Mouse (Mus musculus) liver, embryonic 12.5 days (tissue): ENCODE data around the gene Itgb8. TPM values are rescaled to one million over a fixed set of nuclear protein-coding genes. Genes with fewer than 3 reads are reported as not detected.

Source experiments
- ATAC-seq: fragments of 200-750 bp; cut with Nextera tagmentation; 2 replicates; pipeline ENCODE4 v1.8.0; 2017; ENCODE audit warnings: moderate number of reproducible peaks, mild to moderate bottlenecking, moderate library complexity
- H3K27ac ChIP-seq: fragments of 300-500 bp; sonication (generic); 2 replicates; pipeline ENCODE4 v1.5.1; 2016; ENCODE audit warnings: mild to moderate bottlenecking
- H3K27me3 ChIP-seq: fragments of 300-500 bp; sonication (generic); replicated peaks from 2 replicates; pipeline ENCODE4 v1.6.1; 2016; ENCODE audit warnings: mild to moderate bottlenecking, moderate library complexity
- H3K36me3 ChIP-seq: fragments of 300-500 bp; sonication (generic); 2 replicates; pipeline ENCODE4 v1.6.1; 2016; ENCODE audit warnings: mild to moderate bottlenecking, moderate library complexity
- H3K4me1 ChIP-seq: fragments of 300-500 bp; sonication (generic); 2 replicates; pipeline ENCODE4 v1.6.1; 2016
- H3K4me2 ChIP-seq: fragments of 300-500 bp; sonication (generic); 2 replicates; pipeline ENCODE4 v1.6.1; 2016; ENCODE audit warnings: mild to moderate bottlenecking, moderate library complexity
- H3K4me3 ChIP-seq: fragments of 300-500 bp; sonication (generic); 2 replicates; pipeline ENCODE4 v1.5.1; 2016; ENCODE audit warnings: mild to moderate bottlenecking, moderate library complexity
- H3K9ac ChIP-seq: fragments of 300-500 bp; sonication (generic); 2 replicates; pipeline ENCODE4 v1.6.1; 2016; ENCODE audit warnings: mild to moderate bottlenecking, moderate library complexity
- H3K9me3 ChIP-seq: fragments of 300-500 bp; sonication (generic); replicated peaks from 2 replicates; pipeline ENCODE4 v1.6.1; 2016; ENCODE audit warnings: mild to moderate bottlenecking, moderate library complexity
- WGBS: fragments of 180-500 bp; shearing (Covaris S2); methylation state at CpG from one replicate; pipeline ENCODE4 v1.1.7; 2016; ENCODE audit not compliant: insufficient replicate concordance; 5-methylcytosine and 5-hydroxymethylcytosine counted together
- polyA plus RNA-seq: library from polyadenylated mRNA; unstranded; fragments of >200 nt; fragmentation: Nextera tagmentation; extraction: Ambion mirVana; gene quantifications from 2 replicates; pipeline ENCODE4 v1.2.1, GENCODE M21; 2016

The Itgb8 gene
- polyA plus RNA-seq, 1 experiment from 2014 or later, result 0.32 TPM

DNA sequence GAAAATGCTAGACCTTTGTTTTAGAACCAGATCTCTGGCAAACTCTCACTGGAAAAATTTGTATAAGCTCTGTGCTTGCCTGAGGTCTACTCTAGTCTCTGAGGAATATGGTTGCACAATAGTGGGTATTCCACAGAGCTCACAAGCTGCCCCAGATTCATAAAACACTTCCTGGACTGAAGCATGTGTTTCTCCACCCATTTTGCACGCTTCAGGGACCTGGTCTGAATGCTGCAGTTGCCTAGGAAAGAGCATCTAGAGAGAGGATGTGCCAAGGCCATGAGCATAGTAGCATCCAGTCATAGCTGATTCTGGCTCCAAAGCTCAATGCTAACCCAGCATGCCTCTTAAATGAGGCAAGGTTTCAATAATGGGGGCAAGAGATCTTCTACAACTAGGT is 74.4 kb downstream of the Itgb8 start:
- H3K4me2 ChIP-seq, result no peak overlapping the region
- no peaks in the 10 kb centered on the region for H3K27me3 ChIP-seq
- H3K4me3 ChIP-seq, result no peak overlapping the region
- no peak for ATAC-seq
- no peaks in the 10 kb centered on the region for H3K4me1 ChIP-seq
- H3K36me3 ChIP-seq, result no peaks in the 10 kb centered on the region
- no peaks in the 10 kb centered on the region for H3K9me3 ChIP-seq
- no peak overlapping the region for H3K27ac ChIP-seq
- WGBS, result 32% methylated on average over 1 of the region's 1 CpGs
- no peak overlapping the region for H3K9ac ChIP-seq

DNA sequence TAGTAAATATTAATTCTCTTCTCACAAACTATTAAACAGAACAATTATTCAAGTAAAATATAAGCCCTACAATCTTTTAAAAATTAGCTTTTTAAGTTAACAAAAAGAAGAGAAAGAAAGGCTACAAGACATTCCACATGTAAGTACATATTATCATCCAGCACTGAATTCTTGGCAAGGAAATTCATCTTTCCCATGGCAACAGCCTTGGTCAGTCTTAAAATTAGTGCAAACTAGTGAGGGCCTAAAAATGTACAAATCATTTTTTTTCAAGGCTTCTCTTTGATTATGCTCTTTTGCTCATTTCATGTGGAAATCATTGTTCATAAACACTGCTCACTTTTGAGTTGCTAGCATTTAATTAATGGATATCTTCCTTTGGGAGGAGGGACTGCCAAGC is 77.8 kb downstream of the Itgb8 start:
- Histone ChIP-seq H3K4me3 (no peak overlapping the region), H3K9me3 (no peaks in the 10 kb centered on the region), H3K4me1 (no peaks in the 10 kb centered on the region), H3K27me3 (no peaks in the 10 kb centered on the region), H3K27ac (no peak overlapping the region), H3K36me3 (no peaks in the 10 kb centered on the region), H3K4me2 (no peak overlapping the region), H3K9ac (no peak overlapping the region)
- no peak for ATAC-seq

DNA sequence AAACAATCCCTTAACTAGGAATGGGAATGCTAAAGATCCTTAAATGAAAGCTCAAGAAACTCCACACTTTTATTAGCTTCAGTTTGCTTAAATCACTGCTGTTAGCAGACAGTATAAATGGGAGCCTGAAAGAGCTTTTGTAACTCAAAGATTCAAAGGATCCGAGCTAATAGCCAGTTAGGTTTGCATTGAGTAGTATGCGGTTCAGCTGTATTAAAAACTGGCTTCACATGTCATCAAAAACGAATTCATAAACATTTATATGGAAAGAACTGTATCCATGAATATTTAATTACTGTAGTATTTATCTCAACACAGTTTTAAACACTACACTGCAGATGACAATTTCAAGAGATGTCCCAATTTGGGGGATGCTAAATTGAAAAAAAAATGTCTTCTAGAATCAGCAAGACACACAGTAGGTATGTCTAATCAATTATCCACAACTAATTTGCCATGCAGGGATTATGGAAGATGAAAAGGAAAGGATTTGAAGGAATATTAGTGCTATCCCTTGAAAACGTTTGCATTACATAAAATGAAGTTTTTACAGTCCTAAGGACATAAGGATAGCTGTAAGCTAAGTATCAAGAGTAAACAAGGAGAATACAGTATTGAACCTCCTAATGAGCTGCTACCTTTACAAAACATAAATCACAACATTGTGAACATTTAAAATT is 79.2 kb downstream of the Itgb8 start:
- Histone ChIP-seq H3K36me3 (no peaks in the 10 kb centered on the region), H3K9ac (no peak overlapping the region), H3K27me3 (no peaks in the 10 kb centered on the region), H3K9me3 (no peaks in the 10 kb centered on the region), H3K4me3 (no peak overlapping the region), H3K4me1 (no peaks in the 10 kb centered on the region), H3K27ac (no peak overlapping the region), H3K4me2 (no peak overlapping the region)
- no peak for ATAC-seq
- WGBS, result 47% methylated on average over 4 of the region's 4 CpGs

DNA sequence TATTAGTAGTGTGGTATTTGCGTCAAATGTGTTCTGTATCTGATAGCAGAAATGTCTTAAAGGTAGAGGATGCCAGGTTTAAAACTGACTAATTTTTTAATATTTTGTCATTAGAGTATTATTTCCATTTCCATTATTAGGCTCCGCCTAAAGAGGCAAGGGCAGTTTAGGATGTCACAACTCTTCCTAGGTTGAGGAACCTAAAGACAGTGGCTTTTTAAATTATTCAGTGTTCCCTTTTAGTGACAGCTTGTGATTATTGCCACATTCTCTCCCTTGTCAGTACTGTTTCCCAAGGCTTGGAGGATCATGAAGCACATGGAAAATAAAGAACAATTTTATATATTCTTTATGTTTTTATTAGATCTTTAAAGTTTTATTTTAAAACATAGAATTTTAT is 80.9 kb downstream of the Itgb8 start:
- H3K9me3 ChIP-seq, result no peaks in the 10 kb centered on the region
- no peaks in the 10 kb centered on the region for H3K36me3 ChIP-seq
- no peaks in the 10 kb centered on the region for H3K4me1 ChIP-seq
- 68% methylated on average over 2 of the region's 2 CpGs for WGBS
- no peak overlapping the region for H3K9ac ChIP-seq
- no peak overlapping the region for H3K4me2 ChIP-seq
- H3K27ac ChIP-seq, result no peak overlapping the region
- no peak overlapping the region for H3K4me3 ChIP-seq
- no peaks in the 10 kb centered on the region for H3K27me3 ChIP-seq
- no peak for ATAC-seq

DNA sequence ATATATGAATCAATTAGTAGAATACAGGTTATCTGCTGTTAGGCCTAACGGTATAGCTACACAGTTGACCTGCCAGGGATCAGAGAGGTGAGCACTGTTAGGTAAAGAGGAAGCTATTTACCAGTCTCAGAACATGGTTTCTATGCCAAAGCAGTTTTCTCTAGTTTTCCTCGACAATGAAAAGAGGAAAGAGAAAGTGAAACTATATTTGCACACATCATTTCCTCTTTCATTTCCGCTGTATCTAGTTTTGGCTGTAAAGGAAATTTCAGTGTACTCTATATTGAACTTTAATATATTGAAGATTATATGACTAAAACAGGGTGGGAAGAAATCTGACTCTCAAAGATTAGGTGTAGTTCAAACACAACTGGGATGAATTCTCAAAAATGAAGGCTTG is 81.5 kb downstream of the Itgb8 start:
- Histone ChIP-seq H3K9ac (no peak overlapping the region), H3K27me3 (no peaks in the 10 kb centered on the region), H3K4me3 (no peak overlapping the region), H3K4me1 (no peaks in the 10 kb centered on the region), H3K27ac (no peak overlapping the region), H3K9me3 (no peaks in the 10 kb centered on the region), H3K36me3 (no peaks in the 10 kb centered on the region), H3K4me2 (0 out of 2 replicates have a peak overlapping the region, but pooled peaks have one; percentile 10)
- ATAC-seq, result no peak
- WGBS, result 39% methylated on average over 3 of the region's 3 CpGs

DNA sequence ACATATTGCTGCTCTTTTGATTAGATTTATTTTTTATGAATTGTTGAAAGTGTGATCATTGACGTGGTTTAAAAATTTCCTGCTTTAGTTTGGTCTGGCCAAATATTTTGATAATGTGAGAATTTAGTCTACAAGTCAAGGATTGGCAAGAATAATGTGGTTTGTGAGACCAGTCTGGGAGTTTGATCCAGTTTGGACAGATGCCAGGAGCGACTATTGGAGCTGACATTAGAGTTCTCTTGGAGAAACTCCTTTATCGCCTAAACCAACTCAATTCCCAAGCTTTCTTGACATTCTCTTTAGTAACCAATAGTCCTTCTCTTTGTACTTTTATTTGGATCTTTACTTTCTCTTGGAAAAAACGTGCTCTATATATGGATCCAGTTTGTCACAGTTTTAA is 83.0 kb downstream of the Itgb8 start:
- no peak overlapping the region for H3K4me2 ChIP-seq
- H3K9me3 ChIP-seq, result no peaks in the 10 kb centered on the region
- WGBS, result 58% methylated on average over 4 of the region's 4 CpGs
- no peak for ATAC-seq
- no peaks in the 10 kb centered on the region for H3K4me1 ChIP-seq
- H3K27ac ChIP-seq, result no peak overlapping the region
- no peaks in the 10 kb centered on the region for H3K27me3 ChIP-seq
- H3K9ac ChIP-seq, result no peak overlapping the region
- H3K4me3 ChIP-seq, result no peak overlapping the region
- H3K36me3 ChIP-seq, result no peaks in the 10 kb centered on the region

DNA sequence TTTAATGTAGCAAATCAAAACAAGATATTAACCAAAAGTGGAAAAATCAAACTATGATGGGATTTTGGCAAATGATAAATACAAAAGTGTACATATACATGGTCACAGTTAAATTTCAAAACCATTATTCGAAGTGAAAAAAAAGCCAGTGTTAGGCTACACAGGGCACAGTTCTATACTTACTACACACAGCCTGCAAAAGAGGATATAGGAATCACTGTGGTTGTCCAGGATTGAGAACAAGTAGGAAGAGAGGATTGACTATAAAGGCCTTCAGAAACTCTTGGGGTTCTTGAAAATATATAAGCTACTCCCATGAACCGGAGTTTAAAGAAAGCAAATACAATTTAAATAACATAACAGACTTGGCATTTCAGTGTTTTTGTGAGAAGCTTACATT is 87.6 kb downstream of the Itgb8 start:
- Histone ChIP-seq H3K27ac (no peak overlapping the region), H3K9me3 (no peaks in the 10 kb centered on the region), H3K4me2 (no peak overlapping the region), H3K4me3 (no peak overlapping the region), H3K36me3 (no peaks in the 10 kb centered on the region), H3K9ac (no peak overlapping the region), H3K27me3 (no peaks in the 10 kb centered on the region), H3K4me1 (no peaks in the 10 kb centered on the region)
- 76% methylated on average over 2 of the region's 2 CpGs for WGBS
- no peak for ATAC-seq

DNA sequence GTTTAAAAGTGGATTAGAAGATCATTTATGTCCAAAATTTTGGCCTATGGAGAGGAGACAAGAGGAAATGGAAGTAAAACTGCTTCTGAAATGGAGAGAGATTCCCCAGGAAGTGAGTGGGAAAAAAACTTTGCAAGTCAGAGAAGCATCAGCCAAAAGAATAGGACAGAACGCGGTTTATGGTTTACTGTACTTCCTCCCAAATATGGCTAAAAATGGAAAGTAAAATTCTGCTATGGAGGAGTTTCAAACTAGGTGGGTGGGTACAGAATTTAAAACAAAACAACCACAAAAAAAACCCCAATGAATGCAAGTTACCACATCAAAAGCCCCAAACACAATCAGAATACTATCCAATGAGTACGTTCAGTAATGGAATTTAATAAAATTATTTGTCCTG is 90.8 kb downstream of the Itgb8 start:
- H3K27ac ChIP-seq, result no peak overlapping the region
- no peaks in the 10 kb centered on the region for H3K9me3 ChIP-seq
- ATAC-seq, result no peak
- H3K9ac ChIP-seq, result no peak overlapping the region
- H3K27me3 ChIP-seq, result no peaks in the 10 kb centered on the region
- 52% methylated on average over 3 of the region's 3 CpGs for WGBS
- H3K4me2 ChIP-seq, result no peak overlapping the region
- H3K4me3 ChIP-seq, result no peak overlapping the region
- H3K4me1 ChIP-seq, result no peaks in the 10 kb centered on the region
- H3K36me3 ChIP-seq, result no peaks in the 10 kb centered on the region

DNA sequence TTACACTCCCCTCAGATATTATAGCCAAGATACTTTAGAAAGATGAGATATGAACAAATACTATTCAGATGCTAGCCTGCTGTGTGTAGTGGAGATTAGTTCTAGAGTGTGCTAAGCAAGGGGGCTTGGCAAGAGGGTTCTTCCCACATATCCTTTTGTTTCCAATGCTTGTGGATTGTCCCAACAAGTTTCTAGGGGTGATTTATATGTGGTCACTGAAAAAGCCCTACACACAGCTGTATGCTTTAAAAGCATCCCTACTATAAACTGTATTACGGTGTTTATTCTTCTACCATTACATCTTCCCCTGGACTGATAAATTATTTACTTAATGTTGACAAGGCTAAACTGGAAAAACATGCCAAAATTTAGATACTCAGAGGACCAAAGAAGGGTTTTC is 92.6 kb downstream of the Itgb8 start:
- Histone ChIP-seq H3K4me1 (no peaks in the 10 kb centered on the region), H3K36me3 (no peaks in the 10 kb centered on the region), H3K9me3 (no peaks in the 10 kb centered on the region), H3K27me3 (no peaks in the 10 kb centered on the region), H3K4me3 (no peak overlapping the region), H3K27ac (no peak overlapping the region), H3K9ac (no peak overlapping the region), H3K4me2 (no peak overlapping the region)
- ATAC-seq, result no peak
- 73% methylated on average over 1 of the region's 1 CpGs for WGBS

DNA sequence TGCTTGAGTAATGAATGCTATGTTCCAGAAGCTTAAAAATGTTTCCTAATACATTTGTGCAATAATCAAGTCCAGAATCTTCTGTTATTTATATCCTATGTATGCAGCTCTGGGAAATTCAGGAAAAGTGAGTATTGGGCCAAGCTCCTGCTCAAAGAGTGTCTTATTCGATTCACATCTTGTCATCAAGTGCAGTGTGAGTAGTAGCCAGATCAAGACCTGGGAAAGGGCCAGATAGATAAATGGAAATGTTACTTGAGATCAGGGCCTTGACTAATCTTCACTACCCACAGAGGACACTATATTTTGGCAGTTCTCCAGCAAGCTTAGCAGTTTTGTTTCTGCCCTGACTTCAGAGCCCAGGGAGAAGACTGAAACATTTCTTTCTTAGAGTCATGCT is 100.7 kb downstream of the Itgb8 start:
- Histone ChIP-seq H3K27me3 (no peaks in the 10 kb centered on the region), H3K4me3 (no peak overlapping the region), H3K4me1 (no peaks in the 10 kb centered on the region), H3K36me3 (no peaks in the 10 kb centered on the region), H3K4me2 (no peak overlapping the region), H3K27ac (no peak overlapping the region), H3K9ac (no peak overlapping the region), H3K9me3 (no peaks in the 10 kb centered on the region)
- no peak for ATAC-seq
- 34% methylated on average over 1 of the region's 1 CpGs for WGBS

DNA sequence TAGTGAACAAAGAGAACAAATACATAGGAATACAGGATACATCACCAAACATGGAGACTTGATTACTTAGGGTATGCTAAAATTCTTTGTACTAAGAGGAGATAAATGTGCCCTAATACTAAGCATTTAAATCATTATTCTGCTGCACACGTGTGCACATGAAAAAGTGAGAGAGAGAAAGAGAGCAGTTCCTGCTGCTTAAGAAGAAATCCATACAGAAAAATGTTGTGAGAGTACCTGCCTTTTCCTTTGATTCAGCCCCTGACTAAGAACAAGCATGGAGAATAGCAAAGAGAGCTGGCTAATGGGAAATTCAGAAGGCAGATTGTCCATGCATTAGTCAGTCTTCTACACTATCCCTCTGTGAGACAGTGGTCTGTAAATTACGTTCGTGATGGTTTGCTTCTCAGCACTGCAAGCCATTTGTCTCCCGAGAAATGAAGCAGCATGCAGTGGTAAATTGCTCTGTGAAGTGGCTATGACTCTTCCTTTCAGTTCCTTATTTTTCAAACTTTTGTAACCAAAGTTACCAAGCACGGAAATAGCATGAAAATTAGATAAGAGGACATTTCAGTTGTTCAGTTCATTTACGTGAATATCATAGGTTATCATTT is 125.0 kb downstream of the Itgb8 start:
- H3K9ac ChIP-seq, result no peak overlapping the region
- H3K4me2 ChIP-seq, result no peak overlapping the region
- H3K36me3 ChIP-seq, result no peaks in the 10 kb centered on the region
- H3K27ac ChIP-seq, result no peak overlapping the region
- H3K27me3 ChIP-seq, result no peaks in the 10 kb centered on the region
- H3K4me3 ChIP-seq, result no peak overlapping the region
- 37% methylated on average over 6 of the region's 6 CpGs for WGBS
- no peaks in the 10 kb centered on the region for H3K4me1 ChIP-seq
- no peaks in the 10 kb centered on the region for H3K9me3 ChIP-seq
- ATAC-seq, result no peak

DNA sequence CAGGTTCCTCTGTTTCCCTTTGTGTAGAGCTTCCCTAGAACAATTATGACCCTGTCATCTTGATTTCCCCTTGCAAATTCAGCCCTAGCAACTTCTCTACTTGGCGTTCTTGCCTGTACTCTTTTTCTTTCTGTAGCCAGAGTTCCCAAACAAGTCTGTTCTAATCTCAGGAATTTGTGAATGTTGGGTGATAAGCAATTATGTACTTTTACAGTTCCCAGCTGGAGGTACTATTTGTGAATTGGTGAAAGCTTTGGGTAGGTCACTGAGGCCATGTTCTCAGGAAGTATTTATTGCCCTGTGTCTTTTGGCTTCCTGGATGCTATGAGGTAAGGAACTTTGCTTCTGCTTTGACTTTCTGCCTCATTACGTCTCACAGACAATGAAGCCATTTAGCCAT is 128.5 kb downstream of the Itgb8 start:
- ATAC-seq, result no peak
- no peak overlapping the region for H3K9ac ChIP-seq
- no peaks in the 10 kb centered on the region for H3K27me3 ChIP-seq
- no peaks in the 10 kb centered on the region for H3K9me3 ChIP-seq
- H3K36me3 ChIP-seq, result no peaks in the 10 kb centered on the region
- no peak overlapping the region for H3K4me2 ChIP-seq
- H3K27ac ChIP-seq, result no peak overlapping the region
- 34% methylated on average over 2 of the region's 2 CpGs for WGBS
- no peak overlapping the region for H3K4me3 ChIP-seq
- no peaks in the 10 kb centered on the region for H3K4me1 ChIP-seq
